Mouse (Mus musculus): Measurements from ENCODE around the gene Calm5. TPM values are rescaled to one million over a fixed set of nuclear protein-coding genes. Genes with fewer than 3 reads are reported as not detected.

Calm5 gene
- polyA plus RNA-seq (2012; rRNA removed): not detected in 2 replicates

DNA sequence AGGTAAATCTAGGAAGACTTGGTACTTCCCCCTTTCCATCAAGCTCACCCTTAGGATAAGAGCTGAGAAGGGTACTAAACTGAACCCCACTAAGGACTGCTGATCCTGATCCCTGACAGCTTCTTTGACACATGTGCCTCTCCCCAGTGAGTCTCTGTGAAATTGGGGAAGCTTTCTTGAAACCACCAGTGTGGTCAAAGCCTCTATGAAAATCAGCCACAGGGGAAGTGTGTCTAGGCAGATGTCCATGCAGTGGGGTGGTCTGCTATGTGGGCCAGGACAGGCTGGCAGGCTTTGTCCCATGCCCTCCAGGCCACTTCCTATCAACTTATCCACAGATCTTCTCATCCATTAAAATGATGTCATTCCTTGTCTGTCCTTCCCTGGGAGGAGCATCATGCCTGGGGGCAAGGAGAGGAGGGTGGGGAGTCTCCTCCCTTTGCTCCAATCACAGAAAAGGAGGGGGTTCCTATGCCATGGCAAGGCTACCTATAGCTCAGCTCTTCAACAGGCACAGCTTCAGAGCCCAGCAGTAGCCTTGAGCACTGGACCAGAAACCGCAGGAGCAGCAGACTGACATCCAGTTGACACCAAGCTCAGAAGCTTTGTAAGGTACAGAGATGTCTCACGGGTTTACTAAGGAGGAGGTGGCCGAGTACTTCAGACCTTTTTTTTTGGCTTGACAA lies at the start of gene Calm5:
TSS of gene Calm5 (plus strand) at position 526 of the 686 bp plus-strand sequence.

DNA sequence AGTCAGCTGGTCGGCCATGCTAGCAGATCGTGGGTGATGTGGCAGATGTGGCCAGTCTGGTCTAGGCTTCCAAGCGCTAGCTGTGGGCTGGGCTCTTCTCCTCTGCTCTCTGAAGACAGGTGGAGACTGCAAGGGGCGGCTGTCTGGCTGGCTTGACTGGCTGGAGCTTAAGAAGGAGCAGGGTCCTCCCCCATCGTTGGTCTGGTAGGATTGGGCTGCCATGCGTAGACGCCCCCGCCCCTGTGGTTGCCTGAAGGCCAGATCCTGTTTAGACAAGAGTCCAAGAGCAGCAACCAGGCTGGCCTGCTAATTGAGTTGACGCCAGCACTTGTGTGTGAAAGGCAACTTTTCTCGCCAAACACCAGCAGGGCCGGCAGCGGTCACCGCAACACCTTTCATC lies 49.8 kb upstream of the Calm5 start, which contains the start of gene Calml3:
TSS of gene Calml3 (minus strand) at position 131 of the 400 bp plus-strand sequence.

GRCm38 (mm10) chr13:3837312-3837807 lies 16.6 kb upstream of the Calm5 start, which contains the start of gene Calm4:
TSS of gene Calm4 (plus strand) at chr13:3837757.

Other genes starting within 250 kb of the Calm5 start
- 4.8 and 5.1 TPM in 2 replicates for gene Fam208b, start 243.1 kb upstream of the Calm5 start, polyA plus RNA-seq (2012; rRNA removed)
- 2.2 and 2.7 TPM in 2 replicates for gene Asb13, start 220.1 kb upstream of the Calm5 start, polyA plus RNA-seq (2012; rRNA removed)
- gene Calml3, start 49.9 kb upstream of the Calm5 start, polyA plus RNA-seq (2012; rRNA removed): 0.09 TPM in 1 of 2 replicates, not detected in the other
- not detected in 2 replicates for gene Calm4, start 16.4 kb upstream of the Calm5 start, polyA plus RNA-seq (2012; rRNA removed)
- 25.7 and 27.6 TPM in 2 replicates for gene Net1, start 64.0 kb downstream of the Calm5 start, polyA plus RNA-seq (2012; rRNA removed)
- gene Tubal3, start 64.1 kb downstream of the Calm5 start, polyA plus RNA-seq (2012; rRNA removed): 0.01 TPM in 1 of 2 replicates, not detected in the other
- not detected in 2 replicates for gene Ucn3, start 91.2 kb downstream of the Calm5 start, polyA plus RNA-seq (2012; rRNA removed)
- gene Akr1c14, start 194.8 kb downstream of the Calm5 start, polyA plus RNA-seq (2012; rRNA removed): 0.41 and 0.50 TPM in 2 replicates